Mouse (Mus musculus): ENCODE measurements around the gene Olfr672. TPM values are rescaled to one million over a fixed set of nuclear protein-coding genes. Genes with fewer than 3 reads are reported as not detected.
A peak's percentile ranks its signal among the peaks of the same experiment; 100 is the strongest.
"Not testable (repeated sequence)": the region's sequence is repeated elsewhere in the genome, so short reads cannot be mapped to it uniquely, and the experiment has no call there.

Gene Olfr672
- polyA plus RNA-seq (2014; fragmentation: Nextera tagmentation; extraction: Ambion mirVana) = not detected in 2 replicates

DNA sequence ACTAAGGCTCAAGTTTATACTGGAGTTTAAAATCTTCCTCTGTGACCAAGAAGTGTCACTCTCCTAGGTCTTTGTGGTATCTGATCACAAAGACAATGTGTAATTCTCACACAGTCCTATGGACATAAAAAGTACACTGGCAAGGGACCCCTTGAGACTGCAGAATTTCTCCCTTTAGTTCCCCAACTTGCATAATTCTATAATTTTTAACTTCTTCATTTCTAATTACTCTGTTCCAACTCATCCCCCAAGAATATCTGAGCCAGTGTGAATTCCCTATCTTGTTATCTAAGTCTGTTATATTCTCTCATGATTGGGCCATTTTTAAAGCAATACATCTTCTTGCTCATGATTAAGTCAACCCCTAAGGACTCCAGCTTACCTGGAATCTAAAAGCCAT is at the start of gene Olfr672:
Olfr672 (minus strand) TSS at position 101 of the 400 bp plus-strand sequence.
- Histone ChIP-seq H3K4me3 (ENCODE audit: low read depth, low read length) (no peak within 1 kb of the TSS), H3K9ac (no peak within 1 kb of the TSS), H3K27ac (ENCODE audit: low read depth) (no peak within 1 kb of the TSS), H3K4me1 (ENCODE audit: insufficient read depth) (no peaks in the 10 kb centered on the region), H3K27me3 (ENCODE audit: insufficient read depth, low read length) (no peaks in the 10 kb centered on the region), H3K4me2 (no peak within 1 kb of the TSS), H3K9me3 (ENCODE audit: low read depth, low read length) (no peaks in the 10 kb centered on the region), H3K36me3 (ENCODE audit: insufficient read depth) (no peaks in the 10 kb centered on the region)
- ATAC-seq (ENCODE audit: insufficient read depth) = no peak
- no peak for DNase-seq
- no peak for TF ChIP-seq CTCF (IDR thresholded peaks at IDR 0.05; ENCODE audit: low read depth)

DNA sequence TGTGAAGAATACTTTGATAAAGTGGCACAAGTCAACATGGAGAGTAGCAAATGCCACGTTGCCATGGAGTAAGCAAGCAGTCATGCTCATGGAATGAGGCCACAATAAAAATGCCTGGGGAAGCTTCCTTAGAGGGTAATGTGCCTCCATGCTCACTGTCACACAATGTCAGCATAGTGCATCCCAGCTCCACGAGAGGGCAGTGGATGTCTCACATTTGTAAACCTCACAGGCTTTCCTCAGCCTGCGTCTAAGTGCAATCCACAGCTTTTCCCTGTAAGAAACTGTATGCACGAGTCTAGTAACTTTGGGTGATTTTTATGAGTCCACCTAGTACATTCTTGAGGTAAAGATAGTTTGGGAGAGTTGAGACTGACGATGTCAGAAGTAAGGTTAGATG is 32.0 kb upstream of the Olfr672 start:
- H3K4me1 ChIP-seq (ENCODE audit: insufficient read depth); H3K4me2 ChIP-seq; H3K9ac ChIP-seq; H3K9me3 ChIP-seq (ENCODE audit: low read depth, low read length); H3K36me3 ChIP-seq (ENCODE audit: insufficient read depth); H3K27me3 ChIP-seq (ENCODE audit: insufficient read depth, low read length); H3K4me3 ChIP-seq (ENCODE audit: low read depth, low read length); H3K27ac ChIP-seq (ENCODE audit: low read depth); ATAC-seq (ENCODE audit: insufficient read depth): not testable (repeated sequence)
- DNase-seq = peak; percentile 15
- WGBS = 51% methylated on average over 5 of the region's 5 CpGs

DNA sequence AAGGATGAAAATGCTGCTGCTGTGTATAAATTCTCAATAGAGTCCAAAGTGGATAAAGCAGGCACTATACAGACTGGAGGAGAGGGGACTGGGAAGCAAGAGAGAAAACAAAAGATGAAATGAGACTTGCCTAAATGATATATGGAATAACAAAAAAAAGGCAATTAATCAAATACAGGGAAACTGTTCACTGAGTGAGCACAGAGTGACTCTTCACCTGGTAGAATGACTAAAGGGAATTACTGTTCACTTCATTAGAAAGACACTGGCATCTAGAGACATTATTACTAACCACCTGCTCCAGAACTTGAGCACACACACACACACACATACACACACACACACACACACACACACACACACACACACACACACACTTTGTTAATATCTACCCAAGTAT is 30.6 kb upstream of the Olfr672 start, which contains the start of gene Olfr676:
Olfr676 (plus strand) TSS at position 301 of the 400 bp plus-strand sequence.
- no peaks in the 10 kb centered on the region for H3K27me3 ChIP-seq (ENCODE audit: insufficient read depth, low read length)
- no peak within 1 kb of the TSS for H3K9ac ChIP-seq
- no peak for TF ChIP-seq CTCF (IDR thresholded peaks at IDR 0.05; ENCODE audit: low read depth)
- H3K4me3 ChIP-seq (ENCODE audit: low read depth, low read length) = no peak within 1 kb of the TSS
- ATAC-seq (ENCODE audit: insufficient read depth) (no peak), DNase-seq (no peak)
- H3K4me2 ChIP-seq = no peak within 1 kb of the TSS
- H3K4me1 ChIP-seq (ENCODE audit: insufficient read depth) = no peaks in the 10 kb centered on the region
- H3K36me3 ChIP-seq (ENCODE audit: insufficient read depth) = no peaks in the 10 kb centered on the region
- H3K9me3 ChIP-seq (ENCODE audit: low read depth, low read length) = no peaks in the 10 kb centered on the region
- no peak within 1 kb of the TSS for H3K27ac ChIP-seq (ENCODE audit: low read depth)

DNA sequence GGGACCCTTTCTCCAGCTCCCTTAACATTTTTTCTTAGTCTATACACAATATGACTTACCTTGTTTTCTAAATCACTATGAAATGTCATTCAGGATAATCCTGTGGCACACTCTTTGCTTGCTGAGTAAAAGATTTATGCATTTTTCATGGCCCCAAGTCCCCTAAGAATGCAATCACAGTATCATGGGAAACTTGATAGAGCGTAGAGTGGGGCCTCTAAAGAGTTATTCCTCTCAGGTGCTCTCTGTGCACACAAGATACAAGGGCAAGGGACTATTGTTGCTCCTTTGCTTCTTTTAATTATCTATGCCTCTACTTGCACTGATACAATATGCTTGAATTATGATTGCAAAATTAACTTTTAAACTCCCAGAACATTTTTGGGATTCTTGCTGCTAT is 26.5 kb upstream of the Olfr672 start, which contains the start of gene Olfr675:
Olfr675 (minus strand) TSS at position 101 of the 400 bp plus-strand sequence.
- 64% methylated on average over 1 of the region's 1 CpGs for WGBS
- H3K9me3 ChIP-seq (ENCODE audit: low read depth, low read length) = no peaks in the 10 kb centered on the region
- no peak within 1 kb of the TSS for H3K27ac ChIP-seq (ENCODE audit: low read depth)
- no peak for ATAC-seq (ENCODE audit: insufficient read depth)
- H3K4me3 ChIP-seq (ENCODE audit: low read depth, low read length) = no peak within 1 kb of the TSS
- no peak for TF ChIP-seq CTCF (IDR thresholded peaks at IDR 0.05; ENCODE audit: low read depth)
- H3K4me1 ChIP-seq (ENCODE audit: insufficient read depth) = no peaks in the 10 kb centered on the region
- H3K27me3 ChIP-seq (ENCODE audit: insufficient read depth, low read length) = no peaks in the 10 kb centered on the region
- DNase-seq = no peak
- no peaks in the 10 kb centered on the region for H3K36me3 ChIP-seq (ENCODE audit: insufficient read depth)
- H3K9ac ChIP-seq = no peak within 1 kb of the TSS
- no peak within 1 kb of the TSS for H3K4me2 ChIP-seq

DNA sequence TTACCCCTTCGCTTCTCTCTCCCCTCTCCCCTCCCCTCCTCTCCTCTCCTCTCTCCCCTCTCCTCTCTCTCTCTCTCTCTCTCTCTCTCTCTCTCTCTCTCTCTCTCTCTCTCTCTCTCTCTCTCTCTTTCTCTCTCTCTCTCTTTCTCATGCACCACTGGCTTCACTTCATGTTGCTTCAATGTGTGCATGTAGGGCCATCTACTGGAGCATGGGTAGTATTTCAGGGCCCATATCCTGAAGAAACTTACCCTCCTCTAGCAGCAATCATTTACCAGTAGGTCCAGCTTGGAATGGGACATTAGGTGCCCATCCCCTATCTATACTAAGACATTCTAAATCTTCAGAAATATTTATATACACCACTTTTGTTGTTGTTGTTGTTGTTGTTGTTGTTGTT is 20.7 kb upstream of the Olfr672 start:
- ATAC-seq (ENCODE audit: insufficient read depth) = no peak

DNA sequence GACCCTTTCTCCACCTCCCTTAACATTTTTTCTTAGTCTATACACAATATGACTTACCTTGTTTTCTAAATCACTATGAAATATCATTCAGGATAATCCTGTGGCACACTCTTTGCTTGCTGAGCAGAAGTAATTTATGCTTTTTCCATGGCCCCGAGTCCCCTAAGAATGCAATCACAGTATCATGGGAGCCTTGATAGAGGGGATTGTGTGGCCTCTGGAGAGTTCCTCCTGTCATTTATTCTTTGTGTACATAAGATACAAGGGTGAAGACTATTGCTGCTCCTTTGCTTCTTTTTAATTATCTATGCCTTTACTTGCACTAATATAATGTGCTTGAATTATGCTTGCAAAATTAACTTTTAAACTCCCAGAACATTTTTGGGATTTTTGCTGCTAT is 22.8 kb downstream of the Olfr672 start, which contains the start of gene Olfr671:
Olfr671 (minus strand) TSS at position 101 of the 400 bp plus-strand sequence.
- Histone ChIP-seq H3K27ac (ENCODE audit: low read depth) (no peak within 1 kb of the TSS), H3K9ac (no peak within 1 kb of the TSS), H3K4me3 (ENCODE audit: low read depth, low read length) (no peak within 1 kb of the TSS), H3K36me3 (ENCODE audit: insufficient read depth) (no peaks in the 10 kb centered on the region), H3K4me2 (no peak within 1 kb of the TSS), H3K9me3 (ENCODE audit: low read depth, low read length) (no peaks in the 10 kb centered on the region), H3K4me1 (ENCODE audit: insufficient read depth) (no peaks in the 10 kb centered on the region), H3K27me3 (ENCODE audit: insufficient read depth, low read length) (no peaks in the 10 kb centered on the region)
- no peak for ATAC-seq (ENCODE audit: insufficient read depth)
- no peak for TF ChIP-seq CTCF (IDR thresholded peaks at IDR 0.05; ENCODE audit: low read depth)
- WGBS = 80% methylated on average over 1 of the region's 1 CpGs
- DNase-seq = no peak

More for the DNA sequence above, 20.7 kb upstream of the Olfr672 start:
- WGBS = 64% methylated on average over 1 of the region's 1 CpGs
- H3K27ac ChIP-seq (ENCODE audit: low read depth) = no peak overlapping the region
- no peaks in the 10 kb centered on the region for H3K36me3 ChIP-seq (ENCODE audit: insufficient read depth)
- H3K27me3 ChIP-seq (ENCODE audit: insufficient read depth, low read length) = no peaks in the 10 kb centered on the region
- H3K9me3 ChIP-seq (ENCODE audit: low read depth, low read length) = no peaks in the 10 kb centered on the region
- H3K9ac ChIP-seq = no peak overlapping the region
- no peak overlapping the region for H3K4me3 ChIP-seq (ENCODE audit: low read depth, low read length)
- no peak for TF ChIP-seq CTCF (IDR thresholded peaks at IDR 0.05; ENCODE audit: low read depth)
- DNase-seq = no peak
- H3K4me2 ChIP-seq = no peak overlapping the region
- no peaks in the 10 kb centered on the region for H3K4me1 ChIP-seq (ENCODE audit: insufficient read depth)

DNA sequence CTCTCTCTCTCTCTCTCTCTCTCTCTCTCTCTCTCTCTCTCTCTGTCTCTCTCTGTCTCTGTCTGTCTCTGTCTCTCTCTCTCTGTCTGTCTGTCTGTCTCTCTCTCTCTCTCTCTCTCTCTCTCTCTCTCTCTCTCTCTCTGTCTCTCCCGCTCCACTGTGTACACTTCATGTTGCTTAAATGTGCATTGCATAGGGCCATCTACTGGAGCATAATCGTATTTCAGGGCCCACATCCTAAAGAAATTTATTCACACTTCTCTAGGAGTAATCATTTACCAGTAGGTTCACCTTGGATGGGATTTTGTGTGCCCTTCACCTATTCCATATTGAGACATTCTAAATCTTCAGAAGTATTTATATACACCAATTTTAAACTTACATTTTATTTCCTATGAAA is 29.3 kb downstream of the Olfr672 start:
- 58% methylated on average over 2 of the region's 2 CpGs for WGBS
- not testable (repeated sequence) for H3K4me2 ChIP-seq; H3K4me1 ChIP-seq (ENCODE audit: insufficient read depth); ATAC-seq (ENCODE audit: insufficient read depth); H3K27ac ChIP-seq (ENCODE audit: low read depth); DNase-seq; H3K4me3 ChIP-seq (ENCODE audit: low read depth, low read length); H3K9me3 ChIP-seq (ENCODE audit: low read depth, low read length); H3K36me3 ChIP-seq (ENCODE audit: insufficient read depth); H3K27me3 ChIP-seq (ENCODE audit: insufficient read depth, low read length); H3K9ac ChIP-seq

DNA sequence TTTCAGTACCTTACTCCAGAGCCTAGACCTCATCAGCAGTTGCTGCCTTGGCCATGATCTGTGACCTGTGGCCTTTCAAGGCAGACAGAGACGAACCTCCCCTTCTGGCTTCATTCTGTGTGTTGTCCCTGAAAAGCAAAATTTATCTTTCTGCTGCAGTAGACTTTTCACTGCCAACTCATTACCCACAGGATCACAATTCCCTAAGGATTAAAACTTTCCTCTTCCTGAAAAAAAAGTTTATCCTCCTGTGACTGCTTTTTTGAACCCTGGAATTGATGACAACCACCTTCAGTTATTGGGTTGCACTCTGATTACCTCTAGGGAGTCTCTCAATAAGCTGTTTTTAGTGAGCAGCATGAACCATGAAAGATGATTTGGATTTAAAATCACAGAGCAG is 39.3 kb downstream of the Olfr672 start, which contains the start of gene Olfr670:
Olfr670 (minus strand) TSS at position 101 of the 400 bp plus-strand sequence.
- no peak within 1 kb of the TSS for H3K4me3 ChIP-seq (ENCODE audit: low read depth, low read length)
- TF ChIP-seq CTCF (IDR thresholded peaks at IDR 0.05; ENCODE audit: low read depth) = no peak
- no peaks in the 10 kb centered on the region for H3K9me3 ChIP-seq (ENCODE audit: low read depth, low read length)
- H3K4me2 ChIP-seq = no peak within 1 kb of the TSS
- ATAC-seq (ENCODE audit: insufficient read depth) (no peak), DNase-seq (no peak)
- no peaks in the 10 kb centered on the region for H3K36me3 ChIP-seq (ENCODE audit: insufficient read depth)
- no peak within 1 kb of the TSS for H3K9ac ChIP-seq
- H3K27ac ChIP-seq (ENCODE audit: low read depth) = no peak within 1 kb of the TSS
- no peaks in the 10 kb centered on the region for H3K27me3 ChIP-seq (ENCODE audit: insufficient read depth, low read length)
- no peaks in the 10 kb centered on the region for H3K4me1 ChIP-seq (ENCODE audit: insufficient read depth)
- WGBS = 31% methylated on average over 1 of the region's 1 CpGs

DNA sequence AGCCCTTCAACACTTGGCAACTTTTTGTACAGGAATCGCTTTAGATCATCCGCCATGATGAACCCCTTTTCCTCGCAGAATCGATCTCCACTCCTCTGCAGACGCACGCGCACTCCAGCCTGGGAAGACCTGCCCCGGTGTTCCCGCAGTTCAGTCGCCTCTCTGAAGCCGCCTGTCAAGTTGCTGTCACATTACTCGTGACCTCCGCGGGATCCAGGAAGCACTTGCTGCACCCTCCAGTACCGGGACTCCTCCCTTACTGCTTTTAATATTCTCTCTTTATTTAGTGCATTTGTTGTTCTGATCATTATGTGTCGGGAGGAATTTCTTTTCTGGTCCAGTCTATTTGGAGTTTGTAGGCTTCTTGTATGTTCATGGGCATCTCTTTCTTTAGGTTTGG is 51.6 kb downstream of the Olfr672 start:
- H3K27ac ChIP-seq (ENCODE audit: low read depth); H3K9me3 ChIP-seq (ENCODE audit: low read depth, low read length); ATAC-seq (ENCODE audit: insufficient read depth); H3K36me3 ChIP-seq (ENCODE audit: insufficient read depth); H3K27me3 ChIP-seq (ENCODE audit: insufficient read depth, low read length); H3K4me1 ChIP-seq (ENCODE audit: insufficient read depth); H3K4me3 ChIP-seq (ENCODE audit: low read depth, low read length); DNase-seq; H3K4me2 ChIP-seq; H3K9ac ChIP-seq: not testable (repeated sequence)
- WGBS = 91% methylated on average over 16 of the region's 16 CpGs

All from lung, embryonic 14.5 days (tissue).